Mouse (Mus musculus) midbrain, embryonic 12.5 days (tissue): ENCODE measurements around the gene Prl4a1. TPM values are rescaled to one million over a fixed set of nuclear protein-coding genes. Genes with fewer than 3 reads are reported as not detected.
"Not testable (repeated sequence)": the region's sequence is repeated elsewhere in the genome, so short reads cannot be mapped to it uniquely, and the experiment has no call there.

ENCODE experiments used
- ATAC-seq: fragments of 200-750 bp; cut with Nextera tagmentation; 2 replicates; pipeline ENCODE4 v1.8.0; 2017; ENCODE audit warnings: low read depth, moderate TSS enrichment, moderate library complexity; ENCODE audit not compliant: low FRiP score
- H3K27ac ChIP-seq: fragments of 300-500 bp; sonication (generic); replicated peaks from 2 replicates; pipeline ENCODE4 v1.5.1; 2016; ENCODE audit warnings: mild to moderate bottlenecking
- H3K27me3 ChIP-seq: fragments of 300-500 bp; sonication (generic); 2 replicates; pipeline ENCODE4 v1.6.1; 2016; ENCODE audit warnings: mild to moderate bottlenecking
- H3K36me3 ChIP-seq: fragments of 300-500 bp; sonication (generic); 2 replicates; pipeline ENCODE4 v1.6.1; 2016
- H3K4me1 ChIP-seq: fragments of 300-500 bp; sonication (generic); 2 replicates; pipeline ENCODE4 v1.6.1; 2016
- H3K4me2 ChIP-seq: fragments of 300-500 bp; sonication (generic); replicated peaks from 2 replicates; pipeline ENCODE4 v1.6.1; 2016; ENCODE audit warnings: mild to moderate bottlenecking, moderate library complexity
- H3K4me3 ChIP-seq: fragments of 300-500 bp; sonication (generic); 2 replicates; pipeline ENCODE4 v1.5.1; 2016; ENCODE audit warnings: mild to moderate bottlenecking
- H3K9ac ChIP-seq: fragments of 300-500 bp; sonication (generic); replicated peaks from 2 replicates; pipeline ENCODE4 v1.6.1; 2016; ENCODE audit warnings: mild to moderate bottlenecking, moderate library complexity
- H3K9me3 ChIP-seq: fragments of 300-500 bp; sonication (generic); 2 replicates; pipeline ENCODE4 v1.6.1; 2016; ENCODE audit warnings: mild to moderate bottlenecking
- WGBS: fragments of 180-500 bp; shearing (Covaris S2); methylation state at CpG from one replicate; pipeline ENCODE4 v1.1.7; 2016; 5-methylcytosine and 5-hydroxymethylcytosine counted together
- polyA plus RNA-seq: library from polyadenylated mRNA; unstranded; fragments of >200 nt; fragmentation: Nextera tagmentation; extraction: Ambion mirVana; gene quantifications from 2 replicates; pipeline ENCODE4 v1.2.1, GENCODE M21; 2016

Gene Prl4a1
- polyA plus RNA-seq: not detected in 2 replicates

DNA sequence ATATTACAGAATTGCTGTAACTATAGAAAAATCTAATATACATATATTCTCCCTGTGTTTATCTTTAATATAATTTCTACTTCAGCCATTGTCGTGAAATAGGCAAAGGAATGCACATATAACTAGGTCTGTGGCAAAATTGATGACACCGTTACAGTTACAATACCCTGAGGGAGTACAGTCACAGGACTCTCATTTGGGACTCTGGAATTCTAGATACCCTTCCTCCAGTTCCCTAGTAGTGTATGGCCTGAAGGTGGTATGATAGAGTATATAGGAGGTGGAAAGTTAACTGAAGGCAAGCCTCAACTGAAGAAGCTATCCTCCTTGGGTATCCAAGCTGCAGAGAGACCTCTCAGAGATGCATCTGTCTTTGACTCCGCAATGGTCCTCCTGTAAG is at the start of gene Prl4a1:
Gene Prl4a1, plus strand, starts transcription at position 301 of the 400 bp plus-strand sequence.
- H3K27ac ChIP-seq: no peak within 1 kb of the TSS
- no peak within 1 kb of the TSS for H3K4me2 ChIP-seq
- H3K9me3 ChIP-seq: 0 out of 2 replicates have a peak, but pooled peaks cover 4% of the 10 kb centered on the region
- 94% methylated on average over 3 of the region's 3 CpGs for WGBS
- no peak for ATAC-seq
- no peak within 1 kb of the TSS for H3K9ac ChIP-seq
- H3K4me3 ChIP-seq: no peak within 1 kb of the TSS
- H3K36me3 ChIP-seq: no peaks in the 10 kb centered on the region
- no peaks in the 10 kb centered on the region for H3K4me1 ChIP-seq
- H3K27me3 ChIP-seq: no peaks in the 10 kb centered on the region

DNA sequence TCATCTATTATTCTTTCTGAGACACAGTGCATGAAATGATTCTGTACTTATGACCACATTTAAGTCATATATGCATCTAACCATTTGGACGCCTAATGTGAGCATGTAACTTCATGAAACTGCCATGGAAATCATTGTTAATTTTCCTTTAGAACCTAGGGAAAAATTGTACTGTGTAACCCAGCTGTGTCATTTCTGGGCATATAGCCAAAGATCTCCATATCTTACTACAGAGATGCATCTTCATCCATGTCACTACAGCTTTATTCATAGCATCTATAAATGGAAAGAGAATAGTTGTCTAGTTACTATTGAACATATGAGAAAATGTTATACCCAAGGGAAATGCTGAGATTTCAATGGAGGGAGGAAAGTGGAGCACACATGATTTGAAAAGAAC is 43.1 kb upstream of the Prl4a1 start:
- H3K4me1 ChIP-seq: no peaks in the 10 kb centered on the region
- H3K27ac ChIP-seq: no peak overlapping the region
- H3K9me3 ChIP-seq: no peaks in the 10 kb centered on the region
- no peaks in the 10 kb centered on the region for H3K36me3 ChIP-seq
- no peak overlapping the region for H3K4me2 ChIP-seq
- no peak overlapping the region for H3K9ac ChIP-seq
- H3K4me3 ChIP-seq: no peak overlapping the region
- 88% methylated on average over 1 of the region's 1 CpGs for WGBS
- ATAC-seq: no peak
- no peaks in the 10 kb centered on the region for H3K27me3 ChIP-seq

DNA sequence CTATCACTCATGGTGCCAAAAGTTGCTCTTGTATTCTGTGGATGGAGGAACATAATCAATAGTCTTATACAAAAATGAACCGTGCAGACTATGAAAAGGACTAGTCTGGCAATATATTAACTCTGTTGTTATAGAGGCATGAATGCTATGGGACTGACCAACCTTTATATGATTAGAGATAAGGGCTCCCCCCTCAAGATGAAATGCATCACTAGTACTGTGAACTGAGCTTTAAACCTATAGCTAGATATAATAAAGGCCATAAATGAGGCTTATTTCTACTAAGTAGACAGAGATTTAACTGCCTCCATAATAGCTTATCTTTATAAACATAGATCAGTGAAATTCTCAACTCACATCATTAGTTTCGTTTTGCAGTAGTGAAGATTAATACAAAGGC is 41.7 kb upstream of the Prl4a1 start:
- not testable (repeated sequence) for H3K4me2 ChIP-seq, H3K27ac ChIP-seq, H3K36me3 ChIP-seq, H3K9me3 ChIP-seq, H3K4me1 ChIP-seq, ATAC-seq, H3K27me3 ChIP-seq, H3K9ac ChIP-seq, H3K4me3 ChIP-seq
- 77% methylated on average over 2 of the region's 2 CpGs for WGBS

DNA sequence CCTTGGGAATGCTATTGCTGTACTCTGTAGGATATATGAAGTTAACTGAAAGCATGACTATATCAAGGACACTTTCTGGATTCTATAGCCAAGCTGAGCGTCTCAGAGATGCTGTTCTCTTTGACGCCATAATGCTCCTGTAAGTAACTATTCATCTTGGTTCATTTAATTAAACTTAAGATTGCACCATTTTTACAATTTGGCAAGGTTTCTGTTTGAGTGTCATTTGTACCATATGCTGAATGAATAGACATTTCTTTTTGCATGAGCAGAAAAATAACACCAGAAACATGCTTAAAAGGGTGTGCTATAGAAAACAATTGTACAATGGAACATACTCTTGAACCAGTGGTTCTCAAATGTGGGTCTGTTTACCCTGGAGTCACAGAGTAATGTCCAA is 38.4 kb upstream of the Prl4a1 start:
- Histone ChIP-seq H3K4me2 (no peak overlapping the region), H3K9me3 (no peaks in the 10 kb centered on the region), H3K4me3 (no peak overlapping the region), H3K4me1 (no peaks in the 10 kb centered on the region), H3K9ac (no peak overlapping the region), H3K27me3 (no peaks in the 10 kb centered on the region), H3K27ac (no peak overlapping the region), H3K36me3 (no peaks in the 10 kb centered on the region)
- WGBS: 97% methylated on average over 2 of the region's 2 CpGs
- ATAC-seq: no peak

DNA sequence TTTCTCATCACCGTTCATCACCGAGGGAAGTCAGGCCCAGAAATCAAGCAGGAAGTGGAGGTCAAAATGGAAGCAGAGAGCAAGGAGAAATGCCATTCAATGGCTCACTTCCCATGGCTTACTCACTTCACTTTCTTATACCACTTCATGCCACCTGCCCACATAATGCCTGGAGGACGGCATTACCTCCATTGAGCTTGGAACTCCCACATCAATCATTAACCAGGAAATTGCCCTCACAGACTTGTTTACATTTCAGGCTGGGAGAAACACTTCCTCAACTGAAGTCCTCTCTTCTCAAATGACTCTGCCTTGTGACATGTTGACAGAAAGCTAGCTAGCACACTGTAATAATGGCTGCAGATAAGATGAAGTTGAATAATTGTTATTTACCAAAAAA is 19.5 kb upstream of the Prl4a1 start:
- not testable (repeated sequence) for H3K4me3 ChIP-seq, H3K4me1 ChIP-seq, ATAC-seq, H3K4me2 ChIP-seq, H3K27ac ChIP-seq, H3K36me3 ChIP-seq, H3K9ac ChIP-seq, H3K9me3 ChIP-seq, H3K27me3 ChIP-seq
- 88% methylated on average over 3 of the region's 3 CpGs for WGBS

DNA sequence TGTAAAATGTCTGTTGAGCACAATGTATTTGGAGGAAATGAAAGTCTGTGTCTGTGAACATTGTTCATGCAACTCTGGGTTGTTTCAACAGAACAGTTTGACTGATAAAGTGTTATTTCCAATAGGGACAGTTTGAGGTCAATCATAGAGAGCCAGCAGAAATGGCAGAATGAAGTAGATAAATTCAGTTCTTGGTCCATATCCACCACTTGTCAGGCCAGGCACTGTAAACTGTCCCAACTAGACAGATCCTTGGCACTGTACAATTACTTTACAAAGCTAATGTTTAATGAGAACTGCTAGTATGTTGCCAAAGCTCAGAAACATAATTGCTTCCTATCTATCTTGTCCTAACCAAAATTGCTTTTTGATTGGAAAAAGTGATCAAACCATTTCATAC is 13.3 kb downstream of the Prl4a1 start:
- Histone ChIP-seq H3K27ac (no peak overlapping the region), H3K36me3 (no peaks in the 10 kb centered on the region), H3K4me1 (no peaks in the 10 kb centered on the region), H3K4me3 (no peak overlapping the region), H3K9me3 (no peaks in the 10 kb centered on the region), H3K9ac (no peak overlapping the region), H3K4me2 (no peak overlapping the region), H3K27me3 (no peaks in the 10 kb centered on the region)
- ATAC-seq: no peak

DNA sequence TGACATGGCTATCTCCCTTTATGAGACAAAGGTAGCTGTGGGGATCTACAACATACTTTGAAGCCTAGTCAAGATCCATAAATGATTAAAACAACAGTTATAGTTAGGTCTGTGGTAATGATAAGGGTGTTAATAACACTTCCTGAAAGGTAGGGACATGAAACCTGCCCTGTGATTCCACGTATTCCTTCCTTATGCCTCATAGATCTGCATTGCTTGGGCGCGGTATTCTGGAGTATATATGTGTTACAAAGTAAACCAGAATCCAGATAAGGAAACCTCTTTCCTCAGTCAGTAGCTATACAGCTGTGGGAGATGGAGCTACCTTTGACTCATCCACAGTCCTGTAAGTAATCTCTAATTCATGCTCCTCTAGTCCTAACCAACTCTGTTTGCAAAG is 53.3 kb downstream of the Prl4a1 start:
- Histone ChIP-seq H3K9me3 (no peaks in the 10 kb centered on the region), H3K27me3 (no peaks in the 10 kb centered on the region), H3K4me1 (no peaks in the 10 kb centered on the region), H3K36me3 (no peaks in the 10 kb centered on the region), H3K27ac (no peak overlapping the region), H3K9ac (no peak overlapping the region), H3K4me3 (no peak overlapping the region), H3K4me2 (no peak overlapping the region)
- WGBS: 94% methylated on average over 3 of the region's 3 CpGs
- no peak for ATAC-seq

Other genes starting within 250 kb of the Prl4a1 start
- not detected in 2 replicates for gene Prl7c1, start 235.4 kb upstream of the Prl4a1 start, polyA plus RNA-seq
- not detected in 2 replicates for gene Prl2a1, start 214.6 kb upstream of the Prl4a1 start, polyA plus RNA-seq
- not detected in 2 replicates for gene Prl2c1, start 166.9 kb upstream of the Prl4a1 start, polyA plus RNA-seq
- not detected in 2 replicates for gene Prl5a1, start 126.3 kb downstream of the Prl4a1 start, polyA plus RNA-seq
- gene Gm11361, start 241.3 kb downstream of the Prl4a1 start, polyA plus RNA-seq: 1.3 and 2.0 TPM in 2 replicates